Mouse (Mus musculus) liver, embryonic 14.5 days (tissue): ENCODE measurements at regions not wholly inside any gene's neighbourhood (a gene's known extent, or its start where the extent isn't known, plus 50 kb on each side); places are given as distances from the start of the nearest gene placed in this dataset.

ENCODE experiments used
- CTCF ChIP-seq: IDR thresholded peaks from 2 replicates; pipeline ENCODE4 v1.5.1; 2016; ENCODE audit warnings: antibody characterized with exemption, low read depth, control low read depth
- EP300 ChIP-seq: IDR thresholded peaks from 2 replicates; pipeline ENCODE4 v1.6.1; 2016; ENCODE audit warnings: antibody characterized with exemption, low read depth

- TF ChIP-seq CTCF (no peak), EP300 (no peak)
Measured at GRCm38 (mm10) chr8:30444274-30444673, 2984.2 kb upstream of the 5930422O12Rik start.
